Mouse (Mus musculus): ENCODE results near the gene D230025D16Rik. TPM values are rescaled to one million over a fixed set of nuclear protein-coding genes. Genes with fewer than 3 reads are reported as not detected.

D230025D16Rik gene
- total and polyA plus RNA-seq, 2 experiments from 2014 or later = 25.5 to 40.7 TPM

GRCm38 (mm10) chr8:105269461-105269947 is 44.6 kb downstream of the D230025D16Rik start, which contains the start of gene Hsf4:
Gene Hsf4, plus strand, starts transcription at chr8:105269801.
- H3K27me3 ChIP-seq (ENCODE audit: insufficient read depth, low read length) = peaks cover 74% of the 10 kb centered on the region
- DNase-seq = no peak
- H3K9ac ChIP-seq = peak within 1 kb of the TSS; percentile 48
- H3K9me3 ChIP-seq (ENCODE audit: low read length) = no peaks in the 10 kb centered on the region
- no peak within 1 kb of the TSS for H3K27ac ChIP-seq (ENCODE audit: low read depth, low read length)
- peak within 1 kb of the TSS; percentile 51 for H3K4me3 ChIP-seq (ENCODE audit: low read depth, low read length)
- H3K36me3 ChIP-seq (ENCODE audit: insufficient read depth) = no peaks in the 10 kb centered on the region
- 2% methylated on average over 42 of the region's 42 CpGs for WGBS
- TF ChIP-seq CTCF (IDR thresholded peaks at IDR 0.05; ENCODE audit: low read depth) = no peak
- peak within 1 kb of the TSS; percentile 85 for H3K4me2 ChIP-seq (ENCODE audit: low read depth)
- peaks cover 4% of the 10 kb centered on the region; the same call in 1 of the 2 replicates for H3K4me1 ChIP-seq (ENCODE audit: insufficient read depth)
- no peak for ATAC-seq

DNA sequence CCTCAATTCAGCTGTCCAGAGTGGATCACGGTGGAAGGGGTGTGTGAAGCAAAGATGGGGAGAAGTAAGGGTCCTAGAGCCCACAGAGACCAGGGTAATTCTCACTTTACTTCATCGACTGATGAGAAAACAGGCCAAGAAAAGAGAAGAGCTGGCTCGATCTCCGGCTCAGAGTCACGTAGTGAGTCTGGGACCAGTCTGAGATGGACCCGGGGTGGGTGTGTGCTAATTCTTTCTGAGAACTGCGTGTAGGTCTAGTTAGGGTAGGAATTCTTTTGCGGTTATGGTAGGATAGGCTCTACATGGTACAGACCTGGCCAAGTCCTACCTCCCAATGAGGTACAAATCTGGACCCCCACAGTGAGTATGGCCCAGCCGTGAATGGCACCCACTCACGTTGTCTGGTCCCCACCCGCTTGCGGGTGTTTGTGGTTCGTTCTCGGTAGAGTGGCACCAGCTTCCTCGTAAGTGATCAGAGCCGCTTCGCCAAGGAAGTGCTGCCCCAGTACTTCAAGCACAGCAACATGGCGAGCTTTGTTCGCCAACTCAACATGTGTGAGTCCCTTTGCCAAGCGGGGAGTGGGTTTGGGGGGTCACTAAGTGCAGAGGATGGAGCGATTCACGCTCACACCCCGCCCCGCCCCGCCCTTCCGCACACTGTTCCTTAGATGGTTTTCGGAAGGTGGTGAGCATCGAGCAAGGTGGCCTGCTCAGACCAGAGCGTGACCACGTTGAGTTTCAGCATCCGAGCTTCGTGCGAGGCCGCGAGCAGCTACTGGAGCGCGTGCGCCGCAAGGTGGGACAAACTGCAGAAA is 45.4 kb downstream of the D230025D16Rik start:
- no peaks in the 10 kb centered on the region for H3K9me3 ChIP-seq (ENCODE audit: low read length)
- no peaks in the 10 kb centered on the region for H3K36me3 ChIP-seq (ENCODE audit: insufficient read depth)
- peaks cover 80% of the 10 kb centered on the region for H3K27me3 ChIP-seq (ENCODE audit: insufficient read depth, low read length)
- H3K4me3 ChIP-seq (ENCODE audit: low read depth, low read length) = peak overlapping the region; percentile 51
- no peak overlapping the region for H3K9ac ChIP-seq
- 5% methylated on average over 39 of the region's 39 CpGs for WGBS
- H3K27ac ChIP-seq (ENCODE audit: low read depth, low read length) = no peak overlapping the region
- peak overlapping the region; percentile 85 for H3K4me2 ChIP-seq (ENCODE audit: low read depth)
- TF ChIP-seq CTCF (IDR thresholded peaks at IDR 0.05; ENCODE audit: low read depth) = no peak
- ATAC-seq (no peak), DNase-seq (no peak)
- peaks cover 4% of the 10 kb centered on the region; the same call in 1 of the 2 replicates for H3K4me1 ChIP-seq (ENCODE audit: insufficient read depth)

- Histone ChIP-seq H3K9ac (no peak overlapping the region), H3K27me3 (ENCODE audit: insufficient read depth, low read length) (peaks cover 78% of the 10 kb centered on the region), H3K4me3 (ENCODE audit: low read depth, low read length) (peak overlapping the region; percentile 17), H3K9me3 (ENCODE audit: low read length) (no peaks in the 10 kb centered on the region), H3K4me1 (ENCODE audit: insufficient read depth) (peaks cover 7% of the 10 kb centered on the region; the same call in 1 of the 2 replicates), H3K4me2 (ENCODE audit: low read depth) (peak overlapping the region; percentile 32; the same call in 1 of the 2 replicates), H3K36me3 (ENCODE audit: insufficient read depth) (no peaks in the 10 kb centered on the region), H3K27ac (ENCODE audit: low read depth, low read length) (no peak overlapping the region)
- DNase-seq (no peak), ATAC-seq (no peak)
- TF ChIP-seq CTCF (IDR thresholded peaks at IDR 0.05; ENCODE audit: low read depth) = 0 out of 2 replicates have a peak, but pooled peaks have one; percentile 9
- WGBS = 9% methylated on average over 11 of the region's 11 CpGs
Observed at GRCm38 (mm10) chr8:105270916-105271186, 45.9 kb downstream of the D230025D16Rik start.

DNA sequence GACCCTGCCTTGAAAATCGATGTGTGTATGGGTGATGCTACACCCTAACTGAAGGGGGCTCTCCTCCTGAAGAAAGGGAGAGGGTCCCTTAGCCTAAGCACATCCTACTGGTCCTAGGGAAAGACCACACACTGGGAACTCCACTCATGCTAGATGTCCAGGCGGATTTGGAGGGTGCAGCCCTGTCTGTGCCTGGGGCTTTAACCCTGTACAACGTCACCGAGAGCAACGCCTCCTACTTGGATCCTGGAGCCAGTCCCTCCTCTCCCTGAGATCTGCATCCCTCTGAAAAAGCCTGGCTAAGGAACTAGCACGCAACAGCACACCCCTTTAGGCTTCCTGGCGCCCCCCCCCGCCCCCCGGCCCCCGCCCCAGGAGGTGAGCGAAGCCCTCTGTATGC is 50.4 kb downstream of the D230025D16Rik start:
- Histone ChIP-seq H3K4me1 (ENCODE audit: insufficient read depth) (0 out of 2 replicates have a peak, but pooled peaks cover 4% of the 10 kb centered on the region), H3K9ac (no peak overlapping the region), H3K36me3 (ENCODE audit: insufficient read depth) (peaks cover 7% of the 10 kb centered on the region; the same call in 1 of the 2 replicates), H3K4me2 (ENCODE audit: low read depth) (peak overlapping the region; percentile 62), H3K27ac (ENCODE audit: low read depth, low read length) (no peak overlapping the region), H3K27me3 (ENCODE audit: insufficient read depth, low read length) (peaks cover 54% of the 10 kb centered on the region), H3K4me3 (ENCODE audit: low read depth, low read length) (peak overlapping the region; percentile 38), H3K9me3 (ENCODE audit: low read length) (no peaks in the 10 kb centered on the region)
- WGBS = 11% methylated on average over 10 of the region's 11 CpGs
- no peak for DNase-seq
- TF ChIP-seq CTCF (IDR thresholded peaks at IDR 0.05; ENCODE audit: low read depth) = peak; percentile 14; the same call in 1 of the 2 replicates
- no peak for ATAC-seq

GRCm38 (mm10) chr8:105275840-105276239 is 50.9 kb downstream of the D230025D16Rik start, which contains the start of gene Nol3:
Gene Nol3, plus strand, starts transcription at chr8:105276140.
- no peaks in the 10 kb centered on the region for H3K9me3 ChIP-seq (ENCODE audit: low read length)
- TF ChIP-seq CTCF (IDR thresholded peaks at IDR 0.05; ENCODE audit: low read depth) = no peak
- no peak within 1 kb of the TSS for H3K27ac ChIP-seq (ENCODE audit: low read depth, low read length)
- no peak for DNase-seq
- ATAC-seq = no peak
- peaks cover 7% of the 10 kb centered on the region; the same call in 1 of the 2 replicates for H3K36me3 ChIP-seq (ENCODE audit: insufficient read depth)
- peak within 1 kb of the TSS; percentile 44 for H3K9ac ChIP-seq
- peaks cover 49% of the 10 kb centered on the region for H3K27me3 ChIP-seq (ENCODE audit: insufficient read depth, low read length)
- 4% methylated on average over 10 of the region's 10 CpGs for WGBS
- H3K4me1 ChIP-seq (ENCODE audit: insufficient read depth) = 0 out of 2 replicates have a peak, but pooled peaks cover 4% of the 10 kb centered on the region
- H3K4me3 ChIP-seq (ENCODE audit: low read depth, low read length) = peak within 1 kb of the TSS; percentile 38
- H3K4me2 ChIP-seq (ENCODE audit: low read depth) = peak within 1 kb of the TSS; percentile 62

DNA sequence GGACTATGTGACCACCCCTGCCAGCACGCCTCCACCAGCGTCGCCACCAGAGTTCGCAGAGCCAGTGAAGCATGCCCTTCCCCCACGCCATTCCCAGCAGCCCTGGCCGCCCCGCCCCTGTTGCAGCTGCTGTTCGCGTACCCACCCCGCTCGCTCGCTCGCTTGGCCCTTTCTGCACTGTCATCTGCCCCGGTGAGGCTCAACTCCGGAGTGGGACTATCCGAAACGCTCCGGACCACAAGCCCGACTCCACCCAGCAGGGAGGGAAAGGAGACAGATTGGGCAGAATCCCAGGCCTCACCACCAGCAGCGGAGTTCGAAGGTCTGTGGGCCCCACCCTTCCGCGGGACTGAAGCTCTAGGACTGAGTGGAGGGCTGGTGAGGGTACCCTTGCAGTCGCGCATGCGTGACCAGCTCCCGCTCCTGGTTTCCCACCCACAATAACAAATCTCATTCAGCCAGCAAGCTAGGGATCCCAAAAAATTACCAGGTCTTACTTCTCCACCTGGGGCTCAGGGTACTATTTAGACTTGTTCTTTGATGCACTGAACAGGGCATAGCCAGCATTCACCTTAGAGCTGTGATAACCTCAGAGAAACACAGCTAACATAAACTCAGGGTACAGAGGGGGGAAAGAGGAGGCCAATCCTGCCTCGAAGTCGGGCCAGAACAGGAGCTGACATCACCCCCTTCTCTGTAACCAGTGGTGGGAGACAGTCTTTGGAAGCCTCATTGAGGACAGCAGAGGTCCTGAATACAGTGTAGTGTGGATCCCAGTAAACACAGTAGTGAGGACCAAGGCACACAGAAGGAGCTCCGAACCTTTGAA is 51.6 kb downstream of the D230025D16Rik start:
- Histone ChIP-seq H3K36me3 (ENCODE audit: insufficient read depth) (peaks cover 10% of the 10 kb centered on the region), H3K27ac (ENCODE audit: low read depth, low read length) (no peak overlapping the region), H3K27me3 (ENCODE audit: insufficient read depth, low read length) (peaks cover 42% of the 10 kb centered on the region), H3K4me3 (ENCODE audit: low read depth, low read length) (peak overlapping the region; percentile 38), H3K9me3 (ENCODE audit: low read length) (no peaks in the 10 kb centered on the region), H3K4me2 (ENCODE audit: low read depth) (peak overlapping the region; percentile 62), H3K9ac (peak overlapping the region; percentile 44), H3K4me1 (ENCODE audit: insufficient read depth) (0 out of 2 replicates have a peak, but pooled peaks cover 4% of the 10 kb centered on the region)
- 4% methylated on average over 30 of the region's 30 CpGs for WGBS
- DNase-seq (peak; percentile 70), ATAC-seq (peak; percentile 69)
- 0 out of 2 replicates have a peak, but pooled peaks have one; percentile 4 for TF ChIP-seq CTCF (IDR thresholded peaks at IDR 0.05; ENCODE audit: low read depth)

Data from forebrain, postnatal 0 days (tissue).